Mouse (Mus musculus): ENCODE results near the gene Rpl37. TPM values are rescaled to one million over a fixed set of nuclear protein-coding genes. Genes with fewer than 3 reads are reported as not detected.

The Rpl37 gene
- polyA plus RNA-seq, 1 experiment = 831 TPM

DNA sequence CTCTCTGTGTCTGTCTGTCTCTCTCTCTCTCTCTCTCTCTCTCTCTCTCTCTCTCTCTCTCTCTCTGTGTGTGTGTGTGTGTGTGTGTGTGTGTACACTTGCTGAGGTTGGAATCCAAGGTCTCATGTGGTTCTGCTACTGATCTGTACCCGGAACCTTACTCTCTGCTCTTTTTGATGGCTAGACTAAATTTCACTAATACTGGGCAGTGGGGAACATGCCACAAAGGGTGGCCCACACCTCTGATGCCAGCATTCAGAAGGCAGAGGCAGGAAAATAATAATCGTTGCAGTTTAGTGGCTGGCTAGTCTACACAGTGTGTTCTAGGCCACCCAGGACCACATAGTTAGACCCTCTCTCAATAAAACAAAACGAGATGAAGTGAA is 7.8 kb upstream of the Rpl37 start:
- TF ChIP-seq CTCF (IDR thresholded peaks at IDR 0.05; ENCODE audit: borderline replicate concordance, control insufficient read depth, extremely low read depth, insufficient read depth, low read length, poor library complexity) (no peak), POLR2A (IDR thresholded peaks at IDR 0.05; ENCODE audit: control insufficient read depth, extremely low read depth, insufficient read depth, low read length, poor library complexity) (no peak)
- no peak overlapping the region for H3K27ac ChIP-seq (ENCODE audit: control insufficient read depth, insufficient read depth, low read length)
- peaks cover 10% of the 10 kb centered on the region for H3K4me1 ChIP-seq (replicated peaks; ENCODE audit: control insufficient read depth, insufficient read depth, low read length)
- no peaks in the 10 kb centered on the region for H3K36me3 ChIP-seq (ENCODE audit: control insufficient read depth, insufficient read depth, low read length)
- peak; percentile 13 for DNase-seq
- no peak overlapping the region for H3K4me3 ChIP-seq (ENCODE audit: control insufficient read depth, insufficient read depth, low read length)
- WGBS = 25% methylated on average over 3 of the region's 3 CpGs
- no peaks in the 10 kb centered on the region for H3K27me3 ChIP-seq (ENCODE audit: control insufficient read depth, insufficient read depth, low read length)

DNA sequence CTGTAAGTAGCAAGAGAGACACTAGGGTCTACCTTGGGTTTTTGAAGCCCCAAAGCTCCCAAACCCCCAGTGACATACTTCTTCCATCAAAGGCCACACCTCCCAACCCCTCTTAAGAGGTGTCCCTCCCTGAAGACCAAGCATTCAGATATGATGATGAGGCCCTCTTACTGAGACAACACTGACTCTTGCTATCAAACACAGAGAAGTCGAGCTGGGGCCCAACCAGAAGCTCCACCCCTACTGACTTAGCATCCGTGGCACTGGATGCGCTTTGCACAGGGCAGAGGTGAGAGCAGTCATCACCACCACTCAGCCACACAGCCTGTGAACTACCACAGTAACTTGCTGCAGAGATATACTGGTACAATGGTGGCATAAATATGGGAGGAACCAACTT is 3.8 kb upstream of the Rpl37 start:
- peaks cover 3% of the 10 kb centered on the region; the same call in 1 of the 2 replicates for H3K36me3 ChIP-seq (ENCODE audit: control insufficient read depth, insufficient read depth, low read length)
- DNase-seq = no peak
- no peak for TF ChIP-seq POLR2A (IDR thresholded peaks at IDR 0.05; ENCODE audit: control insufficient read depth, extremely low read depth, insufficient read depth, low read length, poor library complexity)
- TF ChIP-seq CTCF (IDR thresholded peaks at IDR 0.05; ENCODE audit: borderline replicate concordance, control insufficient read depth, extremely low read depth, insufficient read depth, low read length, poor library complexity) = no peak
- peaks cover 13% of the 10 kb centered on the region for H3K4me1 ChIP-seq (replicated peaks; ENCODE audit: control insufficient read depth, insufficient read depth, low read length)
- no peaks in the 10 kb centered on the region for H3K27me3 ChIP-seq (ENCODE audit: control insufficient read depth, insufficient read depth, low read length)
- no peak overlapping the region for H3K4me3 ChIP-seq (ENCODE audit: control insufficient read depth, insufficient read depth, low read length)
- WGBS = 90% methylated on average over 3 of the region's 3 CpGs
- no peak overlapping the region for H3K27ac ChIP-seq (ENCODE audit: control insufficient read depth, insufficient read depth, low read length)

DNA sequence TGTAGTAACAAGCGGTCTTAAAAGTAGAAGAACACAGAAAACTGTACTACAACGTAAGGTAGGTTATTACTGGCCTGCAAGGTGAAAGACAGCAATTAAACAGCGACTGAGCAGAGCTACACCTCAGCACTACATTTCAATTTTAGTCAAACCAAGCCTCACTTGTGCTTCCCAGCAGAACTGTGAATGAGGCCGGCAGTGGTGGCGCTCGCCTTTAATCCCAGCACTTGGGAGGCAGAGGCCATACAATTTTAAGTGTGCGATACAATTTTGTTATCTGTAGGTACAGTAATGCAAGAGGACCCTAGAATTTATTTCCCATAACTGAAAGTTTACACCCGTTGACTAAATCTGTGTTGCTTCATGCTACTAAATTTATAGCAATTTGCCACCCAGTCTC is 1.3 kb upstream of the Rpl37 start:
- TF ChIP-seq POLR2A (IDR thresholded peaks at IDR 0.05; ENCODE audit: control insufficient read depth, extremely low read depth, insufficient read depth, low read length, poor library complexity) = no peak
- peaks cover 28% of the 10 kb centered on the region for H3K36me3 ChIP-seq (ENCODE audit: control insufficient read depth, insufficient read depth, low read length)
- WGBS = 84% methylated on average over 8 of the region's 8 CpGs
- peaks cover 6% of the 10 kb centered on the region for H3K4me1 ChIP-seq (replicated peaks; ENCODE audit: control insufficient read depth, insufficient read depth, low read length)
- no peak for DNase-seq
- no peak overlapping the region for H3K27ac ChIP-seq (ENCODE audit: control insufficient read depth, insufficient read depth, low read length)
- no peak overlapping the region for H3K4me3 ChIP-seq (ENCODE audit: control insufficient read depth, insufficient read depth, low read length)
- no peaks in the 10 kb centered on the region for H3K27me3 ChIP-seq (ENCODE audit: control insufficient read depth, insufficient read depth, low read length)

DNA sequence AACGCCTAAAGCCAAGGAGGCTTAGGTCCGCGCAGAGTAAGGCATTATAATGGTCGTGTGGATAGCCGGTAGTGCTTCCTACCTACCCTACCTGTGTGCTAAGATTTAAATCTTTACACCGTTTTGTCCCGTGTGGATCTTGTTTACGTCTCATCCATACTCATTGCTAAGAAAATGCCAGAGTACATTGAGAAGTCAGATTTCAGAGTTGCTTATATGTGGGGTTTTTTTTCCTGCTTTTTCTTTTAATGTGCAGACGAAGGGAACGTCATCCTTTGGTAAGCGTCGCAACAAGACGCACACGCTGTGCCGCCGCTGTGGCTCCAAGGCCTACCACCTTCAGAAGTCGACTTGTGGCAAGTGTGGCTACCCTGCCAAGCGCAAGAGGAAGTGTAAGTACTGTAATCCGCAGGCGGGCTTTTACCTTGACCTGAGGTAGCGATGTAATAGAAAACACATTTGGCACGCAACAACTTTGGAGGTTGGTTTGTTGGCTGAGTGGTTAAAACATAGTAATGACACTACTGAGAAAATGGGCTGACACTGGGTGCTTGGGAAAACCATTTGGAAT is 671 bp downstream of the Rpl37 start:
- WGBS = under 1% methylated on average over 22 of the region's 22 CpGs
- H3K36me3 ChIP-seq (ENCODE audit: control insufficient read depth, insufficient read depth, low read length) = peaks cover 46% of the 10 kb centered on the region
- DNase-seq = peak; percentile 16
- no peak for TF ChIP-seq POLR2A (IDR thresholded peaks at IDR 0.05; ENCODE audit: control insufficient read depth, extremely low read depth, insufficient read depth, low read length, poor library complexity)
- no peak for TF ChIP-seq CTCF (IDR thresholded peaks at IDR 0.05; ENCODE audit: borderline replicate concordance, control insufficient read depth, extremely low read depth, insufficient read depth, low read length, poor library complexity)
- H3K4me1 ChIP-seq (replicated peaks; ENCODE audit: control insufficient read depth, insufficient read depth, low read length) = peaks cover 6% of the 10 kb centered on the region
- H3K27ac ChIP-seq (ENCODE audit: control insufficient read depth, insufficient read depth, low read length) = peak overlapping the region; percentile 43
- no peaks in the 10 kb centered on the region for H3K27me3 ChIP-seq (ENCODE audit: control insufficient read depth, insufficient read depth, low read length)
- H3K4me3 ChIP-seq (ENCODE audit: control insufficient read depth, insufficient read depth, low read length) = peak overlapping the region; percentile 80

DNA sequence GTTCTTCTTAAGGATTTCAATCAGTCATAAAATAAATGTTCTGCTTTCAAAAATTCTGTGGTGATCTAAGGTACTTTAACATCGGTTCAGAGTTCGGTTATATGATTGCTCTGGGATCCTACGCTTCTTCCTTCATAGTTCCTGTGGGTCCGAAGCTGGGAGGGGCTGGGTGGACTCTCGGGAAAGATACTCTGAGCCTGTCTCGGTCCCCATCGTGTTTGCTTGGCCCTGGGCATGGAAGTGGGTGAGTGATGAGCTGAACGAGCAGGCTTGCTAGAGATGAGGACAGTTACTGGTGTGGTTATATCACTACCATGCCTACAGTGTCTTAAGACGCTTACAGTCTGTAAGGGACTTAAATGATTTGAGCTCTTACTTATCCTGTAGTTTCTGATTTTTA is 2.2 kb downstream of the Rpl37 start:
- H3K27me3 ChIP-seq (ENCODE audit: control insufficient read depth, insufficient read depth, low read length) = no peaks in the 10 kb centered on the region
- WGBS = 93% methylated on average over 9 of the region's 9 CpGs
- TF ChIP-seq POLR2A (IDR thresholded peaks at IDR 0.05; ENCODE audit: control insufficient read depth, extremely low read depth, insufficient read depth, low read length, poor library complexity) (no peak), CTCF (IDR thresholded peaks at IDR 0.05; ENCODE audit: borderline replicate concordance, control insufficient read depth, extremely low read depth, insufficient read depth, low read length, poor library complexity) (no peak)
- H3K4me1 ChIP-seq (replicated peaks; ENCODE audit: control insufficient read depth, insufficient read depth, low read length) = peaks cover 6% of the 10 kb centered on the region
- peaks cover 47% of the 10 kb centered on the region for H3K36me3 ChIP-seq (ENCODE audit: control insufficient read depth, insufficient read depth, low read length)
- no peak overlapping the region for H3K27ac ChIP-seq (ENCODE audit: control insufficient read depth, insufficient read depth, low read length)
- H3K4me3 ChIP-seq (ENCODE audit: control insufficient read depth, insufficient read depth, low read length) = no peak overlapping the region
- DNase-seq = no peak

DNA sequence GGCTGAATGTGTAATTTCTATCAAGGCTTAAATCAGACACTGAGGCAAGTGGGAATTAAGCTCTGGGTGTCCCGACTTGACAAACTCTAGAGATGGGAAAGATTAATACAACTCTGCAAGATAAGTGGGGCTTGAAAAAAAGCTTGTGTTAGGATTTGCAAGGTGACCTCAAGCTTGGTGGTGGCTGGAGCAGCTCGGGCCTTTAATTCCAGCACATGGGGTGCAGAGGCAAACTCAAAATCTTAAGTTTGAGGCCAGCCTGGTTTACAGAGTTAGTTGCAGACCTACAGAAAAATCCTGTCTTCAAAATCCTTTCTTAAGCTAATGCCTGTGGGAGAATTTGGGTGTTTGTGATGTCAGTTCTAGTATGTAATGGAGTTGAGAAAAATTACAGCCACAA is 2.7 kb downstream of the Rpl37 start:
- DNase-seq = no peak
- no peak overlapping the region for H3K27ac ChIP-seq (ENCODE audit: control insufficient read depth, insufficient read depth, low read length)
- WGBS = 93% methylated on average over 2 of the region's 2 CpGs
- no peaks in the 10 kb centered on the region for H3K27me3 ChIP-seq (ENCODE audit: control insufficient read depth, insufficient read depth, low read length)
- H3K4me1 ChIP-seq (replicated peaks; ENCODE audit: control insufficient read depth, insufficient read depth, low read length) = peaks cover 6% of the 10 kb centered on the region
- no peak overlapping the region for H3K4me3 ChIP-seq (ENCODE audit: control insufficient read depth, insufficient read depth, low read length)
- H3K36me3 ChIP-seq (ENCODE audit: control insufficient read depth, insufficient read depth, low read length) = peaks cover 49% of the 10 kb centered on the region
- TF ChIP-seq CTCF (IDR thresholded peaks at IDR 0.05; ENCODE audit: borderline replicate concordance, control insufficient read depth, extremely low read depth, insufficient read depth, low read length, poor library complexity) (no peak), POLR2A (IDR thresholded peaks at IDR 0.05; ENCODE audit: control insufficient read depth, extremely low read depth, insufficient read depth, low read length, poor library complexity) (no peak)

DNA sequence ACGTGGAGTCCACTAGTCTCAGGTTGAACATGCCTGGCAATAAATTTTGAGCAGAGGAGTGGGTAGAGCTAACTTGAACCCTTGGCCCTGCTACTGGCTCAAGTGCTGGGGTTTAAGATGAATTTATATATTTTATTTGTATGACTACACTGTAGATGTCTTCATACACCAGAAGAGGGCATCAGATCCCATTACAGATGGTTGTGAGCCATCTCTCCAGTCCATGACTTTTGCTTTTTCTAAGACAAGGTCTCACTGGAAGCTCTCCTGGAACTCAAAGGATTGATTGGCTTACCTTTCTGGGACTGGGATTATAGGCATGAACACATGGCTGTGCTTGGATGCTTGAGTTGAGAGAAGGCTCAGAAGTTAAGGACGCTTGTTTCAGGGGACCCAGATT is 3.3 kb downstream of the Rpl37 start:
- 91% methylated on average over 2 of the region's 2 CpGs for WGBS
- H3K36me3 ChIP-seq (ENCODE audit: control insufficient read depth, insufficient read depth, low read length) = peaks cover 51% of the 10 kb centered on the region
- TF ChIP-seq CTCF (IDR thresholded peaks at IDR 0.05; ENCODE audit: borderline replicate concordance, control insufficient read depth, extremely low read depth, insufficient read depth, low read length, poor library complexity) (no peak), POLR2A (IDR thresholded peaks at IDR 0.05; ENCODE audit: control insufficient read depth, extremely low read depth, insufficient read depth, low read length, poor library complexity) (no peak)

More for the DNA sequence above, 3.3 kb downstream of the Rpl37 start:
- Histone ChIP-seq H3K27ac (ENCODE audit: control insufficient read depth, insufficient read depth, low read length) (no peak overlapping the region), H3K4me1 (replicated peaks; ENCODE audit: control insufficient read depth, insufficient read depth, low read length) (peaks cover 6% of the 10 kb centered on the region), H3K4me3 (ENCODE audit: control insufficient read depth, insufficient read depth, low read length) (no peak overlapping the region), H3K27me3 (ENCODE audit: control insufficient read depth, insufficient read depth, low read length) (no peaks in the 10 kb centered on the region)
- no peak for DNase-seq

All from thymus, adult 2 months (tissue).